Mouse (Mus musculus) liver, postnatal 0 days (tissue): Measurements from ENCODE around the gene Calhm4. TPM values are rescaled to one million over a fixed set of nuclear protein-coding genes. Genes with fewer than 3 reads are reported as not detected.
A peak's percentile ranks its signal among the peaks of the same experiment; 100 is the strongest.

ENCODE experiments used
- ATAC-seq: fragments of 200-750 bp; cut with Nextera tagmentation; 2 replicates; pipeline ENCODE4 v1.8.0; 2017; ENCODE audit warnings: mild to moderate bottlenecking, moderate library complexity
- DNase-seq: peaks from one replicate; pipeline ENCODE4 v3.0.0-alpha.2; 2016
- H3K27ac ChIP-seq: fragments of 300-500 bp; sonication (generic); 2 replicates; pipeline ENCODE4 v1.5.1; 2014; ENCODE audit warnings: antibody characterized with exemption, moderate library complexity, mild to moderate bottlenecking, low read depth
- H3K27me3 ChIP-seq: fragments of 300-500 bp; sonication (generic); 2 replicates; pipeline ENCODE4 v1.6.1; 2014; ENCODE audit warnings: low read length, control low read depth, mixed read lengths; ENCODE audit not compliant: insufficient read depth
- H3K36me3 ChIP-seq: fragments of 300-500 bp; sonication (generic); replicated peaks from 2 replicates; pipeline ENCODE4 v1.6.1; 2014; ENCODE audit warnings: mild to moderate bottlenecking, control low read depth, low read length, moderate library complexity, mixed read lengths; ENCODE audit not compliant: insufficient read depth
- H3K4me1 ChIP-seq: fragments of 300-500 bp; sonication (generic); 2 replicates; pipeline ENCODE4 v1.6.1; 2014; ENCODE audit warnings: antibody characterized with exemption, mild to moderate bottlenecking, control low read depth; ENCODE audit not compliant: insufficient read depth
- H3K4me2 ChIP-seq: fragments of 300-500 bp; sonication (generic); 2 replicates; pipeline ENCODE4 v1.6.1; 2014; ENCODE audit warnings: low read depth, mild to moderate bottlenecking, low read length, moderate library complexity, mixed read lengths
- H3K4me3 ChIP-seq: fragments of 300-500 bp; sonication (generic); 2 replicates; pipeline ENCODE4 v1.5.1; 2014; ENCODE audit warnings: low read depth, low read length
- H3K9ac ChIP-seq: fragments of 300-500 bp; sonication (generic); replicated peaks from 2 replicates; pipeline ENCODE4 v1.6.1; 2014; ENCODE audit warnings: mild to moderate bottlenecking, moderate library complexity
- H3K9me3 ChIP-seq: fragments of 300-500 bp; sonication (generic); 2 replicates; pipeline ENCODE4 v1.6.1; 2016; ENCODE audit warnings: mild to moderate bottlenecking, control low read depth, low read length, mixed read lengths
- CTCF ChIP-seq: sonication (generic); IDR thresholded peaks from 2 replicates; pipeline ENCODE4 v1.5.1; 2016; ENCODE audit warnings: antibody characterized with exemption, low read depth
- EP300 ChIP-seq: IDR thresholded peaks from 2 replicates; pipeline ENCODE4 v1.6.1; 2016; ENCODE audit warnings: antibody characterized with exemption, low read depth, mild to moderate bottlenecking
- WGBS: fragments of 180-500 bp; shearing (Covaris S2); extraction: QIAGEN DNeasy Blood & Tissue Kit; methylation state at CpG from one replicate; pipeline ENCODE4 v1.1.7; 2014; ENCODE audit not compliant: insufficient replicate concordance; 5-methylcytosine and 5-hydroxymethylcytosine counted together
- polyA plus RNA-seq: library from polyadenylated mRNA; unstranded; fragments of >200 nt; fragmentation: Nextera tagmentation; extraction: Ambion mirVana; gene quantifications from 2 replicates; pipeline ENCODE4 v1.2.1, GENCODE M21; 2015

Gene Calhm4
- polyA plus RNA-seq, 1 experiment from 2014 or later = not detected

DNA sequence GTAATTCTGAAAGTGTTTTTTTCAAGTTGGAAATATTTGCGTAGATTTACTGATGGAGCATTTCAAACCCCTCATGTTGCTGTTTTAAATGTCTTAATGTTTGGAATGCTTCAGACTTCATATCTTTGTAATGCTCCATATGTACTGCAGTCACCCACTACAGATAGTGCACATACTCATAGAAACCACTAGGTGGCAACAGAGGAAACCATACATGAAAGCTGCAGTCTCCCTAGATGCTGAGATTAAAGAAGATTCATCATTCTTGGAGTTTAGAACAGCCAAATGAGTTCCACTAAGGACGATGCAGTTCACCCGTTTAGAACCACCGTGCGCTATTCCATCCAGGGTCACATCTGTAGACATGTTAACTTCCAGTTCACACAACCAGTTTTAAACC is 7.5 kb downstream of the Calhm4 start:
- no peak for DNase-seq
- no peaks in the 10 kb centered on the region for H3K4me1 ChIP-seq

DNA sequence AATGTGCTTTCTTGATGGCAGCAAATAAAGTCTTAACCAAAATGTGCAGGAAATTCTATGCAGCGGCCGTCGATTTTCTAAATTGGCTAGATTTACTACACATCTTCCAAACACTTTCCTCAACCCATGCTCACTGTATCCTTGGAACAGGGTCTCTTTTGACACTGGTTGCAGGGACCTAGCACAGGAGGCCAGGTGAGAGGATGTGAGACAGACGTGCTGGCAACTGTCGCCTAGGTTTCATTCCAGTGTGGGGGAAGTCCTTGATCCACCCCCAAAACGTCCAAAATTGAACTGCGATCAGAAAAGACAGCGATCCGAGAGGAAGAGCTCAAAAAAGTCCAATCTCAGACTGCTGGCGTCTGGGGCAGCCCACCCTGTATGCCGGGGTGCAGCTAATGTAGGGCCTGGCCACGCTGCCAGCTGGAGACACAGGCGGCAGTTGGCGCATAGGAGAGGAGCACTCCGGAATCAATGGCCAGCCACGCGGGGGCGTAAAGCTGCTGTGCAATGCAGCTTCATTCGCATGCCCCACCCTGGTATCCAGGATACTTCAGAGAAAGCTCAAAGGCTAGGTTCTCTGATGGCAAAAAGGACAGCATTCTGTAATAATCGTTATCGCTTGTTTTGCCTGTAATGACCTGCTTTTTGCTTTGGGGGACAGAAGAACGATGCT is 10.3 kb downstream of the Calhm4 start:
- Histone ChIP-seq H3K27ac (no peak overlapping the region), H3K27me3 (no peaks in the 10 kb centered on the region), H3K9ac (no peak overlapping the region), H3K4me2 (peak overlapping the region; percentile 50; the same call in 1 of the 2 replicates), H3K9me3 (no peaks in the 10 kb centered on the region), H3K4me1 (no peaks in the 10 kb centered on the region), H3K36me3 (no peaks in the 10 kb centered on the region), H3K4me3 (no peak overlapping the region)
- no peak for TF ChIP-seq EP300
- peak; percentile 76 for TF ChIP-seq CTCF
- ATAC-seq (peak; percentile 62), DNase-seq (peak; percentile 78)
- 17% methylated on average over 22 of the region's 22 CpGs for WGBS

More for the DNA sequence above, 7.5 kb downstream of the Calhm4 start:
- Histone ChIP-seq H3K4me2 (no peak overlapping the region), H3K9me3 (no peaks in the 10 kb centered on the region), H3K4me3 (no peak overlapping the region), H3K27me3 (no peaks in the 10 kb centered on the region), H3K36me3 (no peaks in the 10 kb centered on the region), H3K27ac (no peak overlapping the region), H3K9ac (no peak overlapping the region)
- ATAC-seq = no peak
- peak; percentile 83 for TF ChIP-seq CTCF
- TF ChIP-seq EP300 = no peak
- 14% methylated on average over 5 of the region's 5 CpGs for WGBS

DNA sequence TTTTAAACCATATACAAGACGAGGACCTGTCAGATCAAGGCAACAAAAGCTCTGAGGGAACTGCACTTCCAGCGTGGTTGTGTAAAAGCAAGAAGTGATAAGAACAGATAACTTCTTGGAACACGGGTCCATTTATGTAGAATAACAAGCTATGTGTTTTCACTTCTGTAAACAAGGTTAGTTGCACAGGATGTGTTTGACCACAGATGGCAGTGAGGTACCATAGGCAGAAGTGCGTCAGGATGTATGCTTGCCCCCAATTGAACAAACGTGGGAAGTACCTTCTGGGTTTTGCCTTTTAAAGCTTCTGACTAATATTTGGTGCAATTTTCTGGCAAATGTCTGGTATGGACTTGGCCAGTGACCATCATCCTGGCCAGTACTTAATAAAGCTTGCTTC is 13.8 kb downstream of the Calhm4 start:
- Histone ChIP-seq H3K27me3 (no peaks in the 10 kb centered on the region), H3K9ac (no peak overlapping the region), H3K27ac (no peak overlapping the region), H3K9me3 (no peaks in the 10 kb centered on the region), H3K4me2 (no peak overlapping the region), H3K4me1 (no peaks in the 10 kb centered on the region), H3K36me3 (no peaks in the 10 kb centered on the region), H3K4me3 (no peak overlapping the region)
- 42% methylated on average over 5 of the region's 5 CpGs for WGBS
- ATAC-seq (no peak), DNase-seq (no peak)
- no peak for TF ChIP-seq EP300
- no peak for TF ChIP-seq CTCF

DNA sequence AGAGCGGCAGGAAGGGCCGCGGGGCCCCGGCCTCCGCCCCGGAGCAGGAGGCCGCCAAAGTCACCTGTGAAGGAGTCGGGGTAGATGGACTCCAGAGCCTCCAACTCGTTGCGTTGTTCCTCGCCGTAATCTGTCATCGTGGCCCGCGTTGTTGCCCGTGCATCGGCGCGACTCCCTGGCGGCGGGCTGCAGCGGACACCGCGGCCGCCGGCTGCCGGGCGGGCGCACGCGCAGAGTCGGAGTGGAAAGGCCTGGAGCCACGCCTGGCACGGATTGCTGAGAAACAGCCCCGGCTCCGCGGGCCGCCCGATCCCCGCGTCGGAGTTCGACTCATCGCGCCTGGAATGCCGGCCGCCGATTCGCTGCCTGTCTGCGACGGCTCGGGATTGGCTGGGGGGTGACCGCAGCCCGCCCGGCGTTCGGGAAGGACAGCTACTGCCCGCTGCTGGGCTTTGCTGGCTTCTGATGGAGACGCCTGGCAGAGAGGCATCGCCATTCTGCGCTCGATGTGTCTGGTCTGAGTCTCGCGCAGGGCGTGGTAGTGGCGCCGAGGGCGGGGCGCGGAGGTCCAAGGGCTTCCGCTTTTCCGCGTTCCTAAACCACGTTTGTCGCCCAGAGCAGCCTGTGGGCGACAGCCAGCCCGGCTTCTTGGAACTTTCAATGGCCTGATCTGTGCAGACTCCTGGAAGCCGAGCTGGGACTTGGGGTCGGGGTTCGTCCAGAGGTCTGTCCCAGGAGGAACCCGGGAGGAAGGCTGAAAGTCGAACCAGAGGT is 24.6 kb downstream of the Calhm4 start, which contains the start of gene Rwdd1:
TSS of gene Rwdd1 (minus strand) at position 323 of the 774 bp plus-strand sequence.
- H3K4me2 ChIP-seq = peak within 1 kb of the TSS; percentile 92
- no peaks in the 10 kb centered on the region for H3K9me3 ChIP-seq
- H3K27ac ChIP-seq = peak within 1 kb of the TSS; percentile 87
- WGBS = under 1% methylated on average over 65 of the region's 82 CpGs
- H3K36me3 ChIP-seq = 0 out of 2 replicates have a peak, but pooled peaks cover 2% of the 10 kb centered on the region
- TF ChIP-seq CTCF (peak; percentile 52), EP300 (peak; percentile 17; the same call in 1 of the 2 replicates)
- H3K4me3 ChIP-seq = peak within 1 kb of the TSS; percentile 92
- DNase-seq = peak; percentile 97
- ATAC-seq = peak; percentile 100
- peak within 1 kb of the TSS; percentile 83 for H3K9ac ChIP-seq
- H3K4me1 ChIP-seq = peaks cover 31% of the 10 kb centered on the region
- H3K27me3 ChIP-seq = no peaks in the 10 kb centered on the region

DNA sequence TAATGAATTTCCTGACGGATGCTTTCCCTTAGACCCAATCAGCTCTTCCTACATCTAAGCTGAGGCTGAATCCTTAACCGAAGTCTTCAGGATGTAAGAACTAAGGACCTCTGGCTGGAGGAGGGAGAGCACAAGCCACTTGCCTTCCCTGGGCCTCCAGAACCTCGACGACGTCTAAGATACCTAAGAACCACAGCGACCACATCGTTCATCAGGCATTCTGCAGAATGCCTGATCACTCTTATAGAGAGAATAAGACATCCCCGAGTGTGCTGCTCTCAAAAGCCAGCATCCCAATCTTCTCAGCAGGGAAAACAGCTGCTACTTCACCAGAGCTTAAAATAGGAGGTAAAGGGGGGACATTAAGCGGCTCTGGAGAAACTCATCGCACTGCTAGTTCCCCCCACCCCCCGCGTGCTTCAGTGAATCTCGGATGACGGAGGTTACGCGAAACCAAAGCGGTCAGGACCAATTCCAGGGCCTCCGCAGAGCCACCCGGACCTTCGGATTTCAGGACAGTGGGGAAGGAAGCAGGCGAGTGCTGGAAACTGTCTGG is 25.3 kb downstream of the Calhm4 start:
- Histone ChIP-seq H3K27me3 (no peaks in the 10 kb centered on the region), H3K9me3 (no peaks in the 10 kb centered on the region), H3K27ac (peak overlapping the region; percentile 87), H3K9ac (peak overlapping the region; percentile 83), H3K4me2 (peak overlapping the region; percentile 92), H3K4me3 (peak overlapping the region; percentile 92), H3K36me3 (0 out of 2 replicates have a peak, but pooled peaks cover 2% of the 10 kb centered on the region), H3K4me1 (peaks cover 31% of the 10 kb centered on the region)
- 1% methylated on average over 21 of the region's 21 CpGs for WGBS
- TF ChIP-seq EP300 (no peak), CTCF (no peak)
- no peak for DNase-seq
- no peak for ATAC-seq

DNA sequence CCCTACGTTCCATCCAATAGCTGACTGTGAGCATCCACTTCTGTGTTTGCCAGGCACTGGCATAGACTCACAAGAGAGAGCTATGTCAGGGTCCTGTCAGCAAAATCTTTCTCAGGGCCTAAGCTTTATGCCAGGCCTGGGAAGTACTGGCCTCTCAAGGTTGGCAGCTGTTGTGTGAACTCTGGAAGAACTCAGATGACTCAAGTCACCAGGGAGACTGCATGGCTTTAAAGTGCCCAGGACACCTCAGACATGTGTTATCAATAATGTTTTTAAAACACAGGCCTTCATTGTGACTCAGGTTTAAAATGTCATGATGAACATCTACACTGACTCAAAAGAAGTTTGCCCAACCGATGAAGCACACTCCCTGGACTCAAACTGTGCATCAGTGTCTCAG is 30.9 kb downstream of the Calhm4 start:
- no peak overlapping the region for H3K4me3 ChIP-seq
- WGBS = 85% methylated on average over 2 of the region's 2 CpGs
- no peak overlapping the region for H3K27ac ChIP-seq
- peaks cover 16% of the 10 kb centered on the region for H3K4me1 ChIP-seq
- H3K9ac ChIP-seq = no peak overlapping the region
- no peak for DNase-seq
- no peaks in the 10 kb centered on the region for H3K9me3 ChIP-seq
- ATAC-seq = no peak
- H3K27me3 ChIP-seq = no peaks in the 10 kb centered on the region
- H3K36me3 ChIP-seq = 0 out of 2 replicates have a peak, but pooled peaks cover 7% of the 10 kb centered on the region
- TF ChIP-seq EP300 = no peak
- TF ChIP-seq CTCF = no peak
- H3K4me2 ChIP-seq = no peak overlapping the region
